Mouse (Mus musculus) embryo, embryonic 9.5 days (tissue): ENCODE measurements around the gene Gucd1.
"Not testable (repeated sequence)": the region's sequence is repeated elsewhere in the genome, so short reads cannot be mapped to it uniquely, and the experiment has no call there.

Experiments
- DNase-seq: peaks from one replicate; pipeline ENCODE4 v3.0.0-alpha.2; 2017; ENCODE audit errors: extremely low spot score

The Gucd1 gene

GRCm38 (mm10) chr10:75517758-75518143 lies at the start of gene Gucd1:
TSS of gene Gucd1 (minus strand) at chr10:75517972.
- DNase-seq = peak; percentile 98

- not testable (repeated sequence) for DNase-seq
Measured at GRCm38 (mm10) chr10:75566765-75567164, 49.0 kb upstream of the Gucd1 start.

- DNase-seq = no peak
Measured at GRCm38 (mm10) chr10:75566321-75566720, 48.5 kb upstream of the Gucd1 start.

GRCm38 (mm10) chr10:75565906-75566305 lies 48.1 kb upstream of the Gucd1 start:
- no peak for DNase-seq

GRCm38 (mm10) chr10:75565436-75565835 lies 47.7 kb upstream of the Gucd1 start:
- DNase-seq = no peak

- DNase-seq = no peak
Measured at GRCm38 (mm10) chr10:75564687-75565265, 47.0 kb upstream of the Gucd1 start.

GRCm38 (mm10) chr10:75562596-75562995 lies 44.8 kb upstream of the Gucd1 start:
- no peak for DNase-seq

GRCm38 (mm10) chr10:75561071-75561654 lies 43.4 kb upstream of the Gucd1 start, which contains the start of gene Ggt1:
TSS of gene Ggt1 (plus strand) at chr10:75561604.
- DNase-seq = no peak

GRCm38 (mm10) chr10:75560549-75560899 lies 42.8 kb upstream of the Gucd1 start:
- DNase-seq = peak; percentile 47

GRCm38 (mm10) chr10:75559676-75560548 lies 42.1 kb upstream of the Gucd1 start, which contains the start of gene Lrrc75b:
TSS of gene Lrrc75b (minus strand) at chr10:75560330.
- peak; percentile 55 for DNase-seq

GRCm38 (mm10) chr10:75559041-75559675 lies 41.4 kb upstream of the Gucd1 start:
- no peak for DNase-seq

- no peak for DNase-seq
Measured at GRCm38 (mm10) chr10:75558515-75558914, 40.7 kb upstream of the Gucd1 start.

- DNase-seq = no peak
Measured at GRCm38 (mm10) chr10:75556026-75556425, 38.3 kb upstream of the Gucd1 start.

- DNase-seq = no peak
Measured at GRCm38 (mm10) chr10:75555557-75555956, 37.8 kb upstream of the Gucd1 start.

- no peak for DNase-seq
Measured at GRCm38 (mm10) chr10:75554090-75554489, 36.3 kb upstream of the Gucd1 start.

GRCm38 (mm10) chr10:75552701-75553450 lies 35.1 kb upstream of the Gucd1 start:
- no peak for DNase-seq

- DNase-seq = no peak
Measured at GRCm38 (mm10) chr10:75552106-75552505, 34.3 kb upstream of the Gucd1 start.

GRCm38 (mm10) chr10:75551175-75551574 lies 33.4 kb upstream of the Gucd1 start:
- DNase-seq = no peak

- no peak for DNase-seq
Measured at GRCm38 (mm10) chr10:75549886-75550285, 32.1 kb upstream of the Gucd1 start.

GRCm38 (mm10) chr10:75548486-75548885 lies 30.7 kb upstream of the Gucd1 start:
- DNase-seq = no peak

GRCm38 (mm10) chr10:75547901-75548300 lies 30.1 kb upstream of the Gucd1 start:
- no peak for DNase-seq

- no peak for DNase-seq
Measured at GRCm38 (mm10) chr10:75536123-75536522, 18.4 kb upstream of the Gucd1 start.
